ENCODE assay signal across 8 mouse cellular contexts in the genomic region with DNA sequence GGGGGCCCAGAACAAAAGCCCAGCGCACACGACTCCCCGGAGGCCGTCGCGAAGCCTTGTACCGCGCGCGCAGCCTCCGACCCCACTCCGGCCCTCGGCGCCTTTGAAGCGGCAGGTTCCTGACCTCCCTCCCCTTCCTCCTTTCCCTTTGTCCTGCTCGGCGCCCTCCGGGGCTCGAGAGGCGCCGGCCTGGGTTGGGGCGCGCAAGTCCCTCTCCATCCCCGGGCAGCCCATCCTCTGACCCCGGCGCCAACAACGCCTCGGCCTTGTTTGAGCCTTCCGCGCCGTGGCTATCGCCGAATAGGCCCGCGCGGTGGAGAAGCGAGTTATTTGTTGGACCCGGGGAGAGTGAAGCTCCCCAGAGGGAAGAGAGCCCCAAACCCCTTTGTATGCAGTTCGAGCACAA. TPM values are rescaled to one million over a fixed set of nuclear protein-coding genes. Genes with fewer than 3 reads are reported as not detected.
A peak's percentile ranks its signal among the peaks of the same experiment; 100 is the strongest.
DNase-seq lines count a peak whose midpoint lies in the region; ATAC-seq and TF ChIP-seq lines count a peak whose summit lies in the region.

No protein-coding gene starts in this region.

- no peaks in the 10 kb centered on the region for H3K36me3 ChIP-seq in ES-E14 (ENCODE audit: control insufficient read depth, insufficient read depth, low read length, poor library complexity, severe bottlenecking)
- H3K36me3 ChIP-seq in hindbrain, embryonic 10.5 days = peaks cover 14% of the 10 kb centered on the region
- no peaks in the 10 kb centered on the region for H3K36me3 ChIP-seq in liver, embryonic 13.5 days
- no peaks in the 10 kb centered on the region for H3K36me3 ChIP-seq in stomach, embryonic 16.5 days (ENCODE audit: control insufficient read depth, insufficient read depth, low read length)

- peak overlapping the region; percentile 79 for H3K9ac ChIP-seq in ES-E14 (ENCODE audit: insufficient read depth, low read depth, low read length, poor library complexity, severe bottlenecking)
- peak overlapping the region; percentile 81 for H3K9ac ChIP-seq in liver, embryonic 13.5 days
- H3K9ac ChIP-seq in stomach, embryonic 16.5 days (ENCODE audit: low read length) = peak overlapping the region; percentile 99

- H3K27ac ChIP-seq in ES-E14 (ENCODE audit: insufficient read depth, low read depth, low read length, poor library complexity, severe bottlenecking) = peak overlapping the region; percentile 17; the same call in 1 of the 2 replicates
- H3K27ac ChIP-seq in cortical plate, adult 2 months (ENCODE audit: insufficient read depth, low read length) = peak overlapping the region; percentile 96
- peak overlapping the region; percentile 100 for H3K27ac ChIP-seq in hindbrain, embryonic 10.5 days
- peak overlapping the region; percentile 83 for H3K27ac ChIP-seq in liver, embryonic 13.5 days
- H3K27ac ChIP-seq in stomach, embryonic 16.5 days (ENCODE audit: low read length) = peak overlapping the region; percentile 92

- peaks cover 4 to 9% of the 10 kb centered on the region in 2 experiments; a peak in 2 of 4 replicates for H3K4me1 ChIP-seq in ES-E14 (ENCODE audit: control insufficient read depth in 2 of 2, insufficient read depth in 2 of 2, low read length in 2 of 2, poor library complexity in 1 of 2)
- H3K4me1 ChIP-seq in cortical plate, adult 2 months (ENCODE audit: control insufficient read depth, insufficient read depth, low read length) = peaks cover 2% of the 10 kb centered on the region; the same call in 1 of the 2 replicates
- H3K4me1 ChIP-seq in hindbrain, embryonic 10.5 days (replicated peaks) = peaks cover 53% of the 10 kb centered on the region
- peaks cover 81% of the 10 kb centered on the region for H3K4me1 ChIP-seq in liver, embryonic 13.5 days (replicated peaks)
- H3K4me1 ChIP-seq in stomach, embryonic 16.5 days (ENCODE audit: control insufficient read depth, insufficient read depth, low read length) = peaks cover 20% of the 10 kb centered on the region

- in situ Hi-C loops in ES-E14 (cut with MboI; ENCODE audit: low sequenced_read_pairs in 2 of 2, unreplicated experiment in 2 of 2) = loop anchor here (10.0 to 25.0 kb wide), 2 partner anchors 1147 to 1180 kb away; a partner anchor contains a TSS

- peak overlapping the region; percentile 76 to 79 for H3K4me3 ChIP-seq in ES-E14 (ENCODE audit: insufficient read depth in 1 of 2, low read depth in 1 of 2, low read length in 2 of 2, poor library complexity in 1 of 2, severe bottlenecking in 1 of 2)
- H3K4me3 ChIP-seq in cortical plate, adult 2 months (ENCODE audit: insufficient read depth, low read length) = peak overlapping the region; percentile 85
- peak overlapping the region; percentile 73 for H3K4me3 ChIP-seq in hindbrain, embryonic 10.5 days
- peak overlapping the region; percentile 69 for H3K4me3 ChIP-seq in liver, embryonic 13.5 days (replicated peaks)
- peak overlapping the region; percentile 76 for H3K4me3 ChIP-seq in stomach, embryonic 16.5 days (replicated peaks; ENCODE audit: low read length)

- TF ChIP-seq POLR2A in cortical plate, adult 2 months (IDR thresholded peaks at IDR 0.05; ENCODE audit: extremely low read depth, insufficient read depth, low read length) = no peak

- no peak for ATAC-seq in liver, embryonic 13.5 days (ENCODE audit: low read depth)
- no peak for ATAC-seq in stomach, embryonic 16.5 days (ENCODE audit: insufficient read depth, low FRiP score)

- H3K27me3 ChIP-seq in hindbrain, embryonic 10.5 days (ENCODE audit: insufficient read depth, poor library complexity, severe bottlenecking) = peaks cover 4% of the 10 kb centered on the region; the same call in 1 of the 2 replicates
- peaks cover 96% of the 10 kb centered on the region for H3K27me3 ChIP-seq in liver, embryonic 13.5 days
- H3K27me3 ChIP-seq in stomach, embryonic 16.5 days (ENCODE audit: control insufficient read depth, insufficient read depth, low read length) = no peaks in the 10 kb centered on the region

- no peaks in the 10 kb centered on the region for H3K9me3 ChIP-seq in ES-E14 (ENCODE audit: control insufficient read depth, insufficient read depth, low read depth, low read length)
- no peaks in the 10 kb centered on the region for H3K9me3 ChIP-seq in hindbrain, embryonic 10.5 days
- H3K9me3 ChIP-seq in liver, embryonic 13.5 days (replicated peaks) = no peaks in the 10 kb centered on the region
- no peaks in the 10 kb centered on the region for H3K9me3 ChIP-seq in stomach, embryonic 16.5 days (replicated peaks; ENCODE audit: control insufficient read depth, low read length)

- peak overlapping the region; percentile 95 for H3K4me2 ChIP-seq in liver, embryonic 13.5 days
- peak overlapping the region; percentile 87 for H3K4me2 ChIP-seq in stomach, embryonic 16.5 days (ENCODE audit: low read depth, low read length)

- under 1% methylated on average over 39 of the region's 39 CpGs for WGBS in hindbrain, embryonic 10.5 days
- under 1% methylated on average over 39 of the region's 39 CpGs for WGBS in liver, embryonic 13.5 days (ENCODE audit: insufficient replicate concordance)
- WGBS in stomach, embryonic 16.5 days = under 1% methylated on average over 39 of the region's 39 CpGs

- peak; percentile 47 to 54 for DNase-seq in layer of hippocampus, postnatal 25 days (ENCODE audit: extremely low spot score in 1 of 2, low spot score in 1 of 2)
- DNase-seq in layer of hippocampus, adult 18-20 months (ENCODE audit: low spot score in 2 of 2) = no peak
- DNase-seq in ES-E14 (ENCODE audit: low read depth, low spot score) = no peak
- no peak for DNase-seq in hindbrain, embryonic 10.5 days (ENCODE audit: low spot score)
- no peak for DNase-seq in liver, embryonic 13.5 days
- no peak for DNase-seq in layer of hippocampus, adult 9-10 months (ENCODE audit: low spot score)

- no peak for TF ChIP-seq CTCF in cortical plate, adult 2 months (IDR thresholded peaks at IDR 0.05; ENCODE audit: extremely low read depth, insufficient read depth, low read length)

TF ChIP-seq in ES-E14, 5 proteins besides CTCF, POLR2A, EP300 and RAD21:
- TF ChIP-seq MAFK (IDR thresholded peaks at IDR 0.05; ENCODE audit: insufficient read depth, low read depth, low read length) (no peak), HCFC1 (IDR thresholded peaks at IDR 0.05; ENCODE audit: borderline replicate concordance, insufficient read depth, low read length) (no peak), CHD2 (IDR thresholded peaks at IDR 0.05; ENCODE audit: low read depth, low read length) (no peak), ZNF384 (IDR thresholded peaks at IDR 0.05; ENCODE audit: low read depth, low read length) (no peak), ZC3H11A (IDR thresholded peaks at IDR 0.05; ENCODE audit: borderline replicate concordance, low read depth, low read length) (no peak)

RNA-seq across cellular contexts. Expression of a gene that starts 2.0 kb away (rescaled TPM):
- total RNA-seq in layer of hippocampus, postnatal 25 days (2021) = 10 to 100 TPM; 17.7 to 22.6 TPM
- total RNA-seq in layer of hippocampus, adult 18-20 months (2021) = 10 to 100 TPM; 17.6 to 19.0 TPM
- 11.7 and 16.3 TPM in 2 replicates for total RNA-seq in ES-E14 (2012; rRNA removed)
- polyA plus RNA-seq in cortical plate, adult 2 months (2012; rRNA removed) = 10.1 and 10.2 TPM in 2 replicates
- 17.0 and 18.8 TPM in 2 replicates for polyA plus RNA-seq in hindbrain, embryonic 10.5 days (2016; fragmentation: Nextera tagmentation; extraction: Ambion mirVana)
- polyA plus RNA-seq in liver, embryonic 13.5 days (2015; fragmentation: Nextera tagmentation; extraction: Ambion mirVana) = 1.3 and 1.4 TPM in 2 replicates
- polyA plus RNA-seq in stomach, embryonic 16.5 days (2015; fragmentation: Nextera tagmentation; extraction: Ambion mirVana) = 4.5 and 5.6 TPM in 2 replicates

Comparison
In these comparisons a context has a peak if more than half of its experiments do, and no peak if none do; other contexts are left out.
1. DNase-seq: peak in layer of hippocampus, postnatal 25 days (2 of 2); none in layer of hippocampus, adult 18-20 months (0 of 2), ES-E14 (single experiment), hindbrain, embryonic 10.5 days (single experiment), liver, embryonic 13.5 days (single experiment) and layer of hippocampus, adult 9-10 months (single experiment).
2. H3K27ac ChIP-seq: peak in every context shown above with its lines; median percentile 100 in hindbrain, embryonic 10.5 days; 96 in cortical plate, adult 2 months; 92 in stomach, embryonic 16.5 days; 83 in liver, embryonic 13.5 days; 17 in ES-E14.
3. Peak in every context shown above with its lines, with median percentiles within 50 percentile points of each other: H3K4me3 ChIP-seq and H3K9ac ChIP-seq.